12 mouse cellular contexts compared by ENCODE assay signal in genomic region chr1:108597129-108597528, GRCm38 (mm10).
"Had no signal": no experiment of that assay in that cellular context is flagged by ENCODE, and none has a peak within 500 bp of the region (broad histone marks: within the 10 kb centered on the region; RNA-seq: fewer than 3 reads in every experiment).

No protein-coding gene starts in this region.

- DNase-seq: left cerebral cortex, postnatal 4 days; liver; liver, embryonic 13.5 days; liver, postnatal 0 days; lung, adult 18-20 months; lung, adult 2 months; lung, embryonic 14.5 days; lung, postnatal 10 days; lung, postnatal 14 days; lung, postnatal 36 days; lung, postnatal 4 days; midbrain, embryonic 14.5 days had no signal
